Mouse (Mus musculus) left cerebral cortex, adult 2 months (tissue): ENCODE measurements around the gene Olfr1176. TPM values are rescaled to one million over a fixed set of nuclear protein-coding genes. Genes with fewer than 3 reads are reported as not detected.

Source experiments
- DNase-seq, 2 experiments: peaks; one replicate each; pipeline ENCODE4 v3.0.0; 2021 to 2022; ENCODE audit warnings: low spot score in 2 of 2, mixed read lengths in 1 of 2; ENCODE audit errors: extremely low spot score in 1 of 2
- H3K27ac ChIP-seq: fragments of 200-600 bp; 2 replicates; pipeline ENCODE4 v1.8.1; 2022
- H3K4me3 ChIP-seq: fragments of 200-600 bp; 2 replicates; pipeline ENCODE4 v1.8.1; 2022
- CTCF ChIP-seq: fragments of 200-600 bp; IDR thresholded peaks from 2 replicates; pipeline ENCODE4 v1.8.1; 2022; ENCODE audit warnings: antibody characterized with exemption, mild to moderate bottlenecking, moderate library complexity
- intact Hi-C: fragments of 180-260 bp; cut with DNase I; formaldehyde crosslinking; loops from one replicate; pipeline ENCODE4 v1.15.1; 2025
- long read RNA-seq, 2 experiments: library from polyadenylated mRNA; stranded (forward); transcript quantifications; one replicate each; pipeline ENCODE4 v2.0.0; 2021; ENCODE audit warnings: borderline mapping rate in 2 of 2
- total RNA-seq, 2 experiments: library from RNA; stranded (reverse); gene quantifications; 2 replicates each; pipeline ENCODE4 v1.2.3; 2021

The Olfr1176 gene
- total RNA-seq = not detected
- long read RNA-seq, experiment 1 = 0 reads
- long read RNA-seq, experiment 2 = 0 reads

DNA sequence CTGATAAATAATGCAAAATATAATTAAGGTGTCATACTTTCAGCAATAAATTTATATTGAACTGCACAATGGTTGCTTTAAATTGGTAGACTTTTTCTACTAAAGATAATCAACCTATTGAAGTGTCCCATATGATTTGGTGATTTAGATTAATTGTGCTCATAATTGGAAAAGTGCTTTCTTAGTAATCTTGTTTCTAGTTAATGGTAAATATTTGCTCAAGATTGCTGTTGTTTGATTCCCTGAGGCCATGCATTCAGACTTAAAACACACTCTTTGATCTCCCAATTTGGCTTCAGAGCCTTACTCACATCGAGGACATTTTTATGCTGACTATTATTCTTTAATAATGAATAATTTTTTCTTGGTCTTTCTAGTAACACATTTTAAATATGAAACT lies at the start of gene Olfr1176:
Olfr1176 (plus strand) TSS at position 301 of the 400 bp plus-strand sequence.
- DNase-seq = no peak
- no peak for TF ChIP-seq CTCF
- no peak within 1 kb of the TSS for H3K27ac ChIP-seq
- intact Hi-C loops = no loop called here
- H3K4me3 ChIP-seq = no peak within 1 kb of the TSS

GRCm38 (mm10) chr2:88315035-88315434 lies 21.5 kb upstream of the Olfr1176 start, which contains the start of gene Olfr1174-ps:
TSS of gene Olfr1174-ps (minus strand) at chr2:88315135.
- H3K27ac ChIP-seq = no peak within 1 kb of the TSS
- intact Hi-C loops = no loop called here
- no peak for DNase-seq
- H3K4me3 ChIP-seq = no peak within 1 kb of the TSS
- TF ChIP-seq CTCF = no peak

GRCm38 (mm10) chr2:88327115-88327514 lies 9.4 kb upstream of the Olfr1176 start, which contains the start of gene Olfr1175-ps:
TSS of gene Olfr1175-ps (minus strand) at chr2:88327215.
- DNase-seq = no peak
- no peak for TF ChIP-seq CTCF
- H3K27ac ChIP-seq = no peak within 1 kb of the TSS
- no peak within 1 kb of the TSS for H3K4me3 ChIP-seq
- intact Hi-C loops = no loop called here

DNA sequence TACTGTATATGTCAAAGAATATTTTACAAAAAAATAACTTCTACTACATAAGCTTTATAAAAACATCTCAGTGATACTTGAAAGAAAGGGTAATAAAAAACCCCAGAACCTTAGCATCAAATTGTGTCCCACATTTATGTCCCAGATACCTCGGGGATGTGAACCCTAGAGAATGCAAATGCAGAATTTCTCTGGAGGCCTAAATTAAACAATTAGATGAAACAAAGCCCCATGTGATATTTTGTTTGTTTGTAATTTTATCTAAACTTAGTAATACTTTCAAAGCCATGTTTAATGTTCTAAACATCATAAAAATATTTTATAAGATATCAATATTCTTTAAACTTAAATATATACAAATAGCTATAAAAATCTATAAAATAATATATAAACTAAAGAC lies 9.9 kb downstream of the Olfr1176 start, which contains the start of gene Olfr1177-ps:
Olfr1177-ps (minus strand) TSS at position 101 of the 400 bp plus-strand sequence.
- intact Hi-C loops = no loop called here
- DNase-seq = no peak
- no peak for TF ChIP-seq CTCF

DNA sequence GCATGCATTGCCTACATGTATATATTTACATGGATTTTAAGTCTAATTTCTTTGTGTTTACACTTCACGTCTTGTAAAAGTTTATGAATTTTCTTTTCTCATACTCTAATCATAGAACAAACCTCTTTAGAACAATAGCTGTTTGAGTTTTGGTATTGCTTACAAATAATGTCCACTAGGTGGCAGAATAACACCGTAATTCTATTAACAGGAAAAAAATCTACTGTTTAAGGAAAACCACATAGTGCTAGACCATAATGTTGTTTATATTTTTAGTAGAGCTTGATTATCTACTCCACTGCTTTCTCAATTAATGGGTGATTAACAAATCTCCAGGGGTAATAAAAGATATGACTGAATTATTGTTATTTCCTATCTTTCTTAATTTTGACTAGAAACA lies 19.8 kb downstream of the Olfr1176 start:
- TF ChIP-seq CTCF = peak; percentile 78
- no peak overlapping the region for H3K4me3 ChIP-seq
- DNase-seq = no peak
- intact Hi-C loops = no loop called here
- no peak overlapping the region for H3K27ac ChIP-seq

More for the DNA sequence above, 9.9 kb downstream of the Olfr1176 start, which contains the start of gene Olfr1177-ps:
- no peak within 1 kb of the TSS for H3K27ac ChIP-seq
- H3K4me3 ChIP-seq = no peak within 1 kb of the TSS

DNA sequence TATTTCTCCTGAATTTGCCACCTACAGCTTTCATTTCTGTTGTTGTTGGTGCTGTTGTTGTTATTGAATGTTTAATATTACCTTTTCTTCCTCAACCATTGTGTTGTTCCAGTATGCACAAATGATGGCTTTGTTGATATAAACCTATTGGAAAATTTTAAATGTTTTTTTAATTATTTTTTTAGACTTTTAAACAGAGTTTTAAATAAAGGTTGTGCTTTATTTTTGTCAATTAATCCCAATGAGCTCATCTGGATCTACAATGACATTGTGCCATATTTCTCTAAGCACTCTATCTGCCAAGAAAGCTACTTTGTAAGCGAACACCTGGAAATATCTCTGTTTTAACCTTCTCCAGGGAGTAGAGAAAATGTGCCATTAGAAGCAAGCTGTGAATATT lies 50.2 kb downstream of the Olfr1176 start, which contains the start of gene Olfr1178:
Olfr1178 (plus strand) TSS at position 301 of the 400 bp plus-strand sequence.
- intact Hi-C loops = no loop called here
- DNase-seq = no peak
- no peak within 1 kb of the TSS for H3K27ac ChIP-seq
- TF ChIP-seq CTCF = no peak
- no peak within 1 kb of the TSS for H3K4me3 ChIP-seq

Other genes with a start within 250 kb of the Olfr1176 start
- not detected for gene Olfr1164, start 242.8 kb upstream of the Olfr1176 start, total RNA-seq
- not detected for gene Olfr1166, start 208.4 kb upstream of the Olfr1176 start, total RNA-seq
- not detected for gene Olfr1167, start 181.5 kb upstream of the Olfr1176 start, total RNA-seq
- not detected for gene Olfr1168, start 154.8 kb upstream of the Olfr1176 start, total RNA-seq
- not detected for gene Olfr1170, start 108.4 kb upstream of the Olfr1176 start, total RNA-seq
- under 1 TPM in 1 of 2 experiments, not detected in 1; 0.07 TPM for gene Olfr1173, start 56.8 kb upstream of the Olfr1176 start, total RNA-seq
- gene Olfr1174-ps, start 21.6 kb upstream of the Olfr1176 start, total RNA-seq = not detected
- gene Olfr1175-ps, start 9.5 kb upstream of the Olfr1176 start, total RNA-seq = not detected
- gene Olfr1177-ps, start 9.8 kb downstream of the Olfr1176 start, total RNA-seq = not detected
- not detected for gene Olfr1178, start 50.3 kb downstream of the Olfr1176 start, total RNA-seq
- gene Olfr1179, start 69.7 kb downstream of the Olfr1176 start, total RNA-seq = not detected
- gene Olfr1180, start 82.4 kb downstream of the Olfr1176 start, total RNA-seq = not detected
- not detected for gene Olfr1181, start 89.5 kb downstream of the Olfr1176 start, total RNA-seq
- not detected for gene Gm13757, start 112.4 kb downstream of the Olfr1176 start, total RNA-seq
- gene Olfr1183, start 118.1 kb downstream of the Olfr1176 start, total RNA-seq = not detected
- gene Olfr1184, start 146.9 kb downstream of the Olfr1176 start, total RNA-seq = not detected
- not detected for gene Olfr1185-ps1, start 156.6 kb downstream of the Olfr1176 start, total RNA-seq
- not detected for gene Olfr1186, start 181.8 kb downstream of the Olfr1176 start, total RNA-seq
- gene Olfr1188, start 220.2 kb downstream of the Olfr1176 start, total RNA-seq = not detected
- not detected for gene Olfr1189, start 249.7 kb downstream of the Olfr1176 start, total RNA-seq